In the genomic region with DNA sequence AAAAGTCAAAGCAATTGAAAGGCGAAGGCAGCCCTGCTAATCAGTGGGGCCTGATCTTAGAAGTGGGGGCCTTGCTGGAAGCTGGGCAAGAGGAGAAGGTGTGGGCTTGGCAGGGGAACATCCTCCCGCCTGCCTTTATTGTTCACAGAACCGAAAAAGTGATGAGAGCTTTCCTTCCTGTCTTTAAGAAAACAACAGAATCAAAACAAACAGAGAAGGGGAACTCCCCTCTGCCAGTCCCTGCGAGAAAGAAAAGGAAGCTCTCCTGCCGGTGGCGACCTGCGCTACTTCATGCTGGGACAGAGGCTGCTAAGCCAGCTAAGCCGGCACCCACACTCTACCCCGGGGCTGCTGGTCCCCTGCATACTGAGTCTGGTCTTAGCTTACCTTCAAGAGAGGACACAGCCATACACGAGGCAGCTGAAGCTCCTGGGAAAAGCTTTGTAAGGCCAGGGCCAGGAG, we compare ENCODE assay signal across 9 mouse cellular contexts. TPM values are rescaled to one million over a fixed set of nuclear protein-coding genes. Genes with fewer than 3 reads are reported as not detected.
DNase-seq lines count a peak whose midpoint lies in the region; ATAC-seq lines count a peak whose summit lies in the region.
"Had no signal": no experiment of that assay in that cellular context is flagged by ENCODE, and none has a peak within 500 bp of the region (broad histone marks: within the 10 kb centered on the region; RNA-seq: fewer than 3 reads in every experiment).

No protein-coding gene starts in this region.

- 40% methylated on average over 10 of the region's 10 CpGs for WGBS in heart, embryonic 14.5 days
- WGBS in limb, embryonic 15.5 days: 23% methylated on average over 10 of the region's 10 CpGs

- H3K4me2 ChIP-seq in heart, embryonic 14.5 days (ENCODE audit: low read length): peak overlapping the region; percentile 5; the same call in 1 of the 2 replicates
- no peak overlapping the region for H3K4me2 ChIP-seq in limb, embryonic 15.5 days
- H3K4me2 ChIP-seq: hindbrain, embryonic 15.5 days had no signal

- peak overlapping the region; percentile 68 to 78 for H3K27ac ChIP-seq in heart, embryonic 14.5 days (replicated peaks in 1 of 2; ENCODE audit: control insufficient read depth in 1 of 2, insufficient read depth in 1 of 2, low read depth in 2 of 2, low read length in 2 of 2)
- peak overlapping the region; percentile 70 for H3K27ac ChIP-seq in limb, embryonic 15.5 days
- H3K27ac ChIP-seq: hindbrain, embryonic 15.5 days had no signal

- H3K9ac ChIP-seq in heart, embryonic 14.5 days (ENCODE audit: low read length): no peak overlapping the region
- H3K9ac ChIP-seq in limb, embryonic 15.5 days: no peak overlapping the region
- H3K9ac ChIP-seq: hindbrain, embryonic 15.5 days had no signal

- peak; percentile 58 to 79 for DNase-seq in adrenal gland, adult (ENCODE audit: inconsistent age in 2 of 2, low spot score in 1 of 2)
- DNase-seq in adrenal gland, postnatal 4 days (ENCODE audit: low spot score in 2 of 2): no peak
- DNase-seq in adrenal gland, adult 2 months: peak; percentile 47
- DNase-seq in left cerebral cortex, postnatal 36 days (ENCODE audit: low spot score in 2 of 2): no peak
- DNase-seq in retina, embryonic 14.5 days (ENCODE audit: low spot score): no peak

- no peak overlapping the region for H3K4me3 ChIP-seq in heart, embryonic 14.5 days (ENCODE audit: control insufficient read depth in 1 of 2, insufficient read depth in 1 of 2, low read depth in 1 of 2, low read length in 2 of 2)
- no peak overlapping the region for H3K4me3 ChIP-seq in limb, embryonic 15.5 days
- H3K4me3 ChIP-seq: hindbrain, embryonic 15.5 days had no signal

- no peaks in the 10 kb centered on the region for H3K9me3 ChIP-seq in heart, embryonic 14.5 days (ENCODE audit: control insufficient read depth, low read length)
- no peaks in the 10 kb centered on the region for H3K9me3 ChIP-seq in limb, embryonic 15.5 days
- H3K9me3 ChIP-seq: hindbrain, embryonic 15.5 days had no signal

- H3K27me3 ChIP-seq in heart, embryonic 14.5 days (ENCODE audit: control insufficient read depth, insufficient read depth, low read length): no peaks in the 10 kb centered on the region
- H3K27me3 ChIP-seq in limb, embryonic 15.5 days: no peaks in the 10 kb centered on the region
- H3K27me3 ChIP-seq: hindbrain, embryonic 15.5 days had no signal

- H3K4me1 ChIP-seq in heart, embryonic 14.5 days (ENCODE audit: control insufficient read depth in 2 of 2, insufficient read depth in 2 of 2, low read length in 2 of 2): peaks cover 50 to 52% of the 10 kb centered on the region in 2 experiments
- H3K4me1 ChIP-seq in limb, embryonic 15.5 days: peaks cover 81% of the 10 kb centered on the region

- intact Hi-C loops in left cerebral cortex, postnatal 36 days (cut with DNase I): loop anchor here (5.0 kb wide), 1 partner anchor 36 kb away; no protein-coding TSS in a partner anchor

- ATAC-seq in heart, embryonic 14.5 days (ENCODE audit: insufficient number of reproducible peaks, insufficient read depth, low FRiP score, low read depth): no peak
- ATAC-seq in limb, embryonic 15.5 days (ENCODE audit: insufficient number of reproducible peaks, low FRiP score, low TSS enrichment, low read depth): no peak
- ATAC-seq in neutrophil, adult 5-6 weeks (ENCODE audit: extremely low read depth, insufficient number of reproducible peaks, low FRiP score, poor library complexity, severe bottlenecking): peak; percentile 71

- H3K36me3 ChIP-seq in heart, embryonic 14.5 days (ENCODE audit: control insufficient read depth, insufficient read depth, low read length): no peaks in the 10 kb centered on the region
- H3K36me3 ChIP-seq in limb, embryonic 15.5 days: no peaks in the 10 kb centered on the region
- H3K36me3 ChIP-seq: hindbrain, embryonic 15.5 days had no signal

RNA-seq across cellular contexts. Expression of a gene that starts 41.9 kb away (rescaled TPM):
- 10 to 100 TPM; 65.6 to 71.3 TPM for total RNA-seq in adrenal gland, postnatal 4 days (2021)
- total RNA-seq in adrenal gland, adult 2 months (2021): 10 to 100 TPM; 53.6 to 87.6 TPM
- 159 and 170 TPM in 2 replicates for polyA plus RNA-seq in adrenal gland, adult 2 months (2012; rRNA removed)
- 8.5 and 9.6 TPM in 2 replicates for polyA plus RNA-seq in heart, embryonic 14.5 days (2014; fragmentation: Nextera tagmentation; extraction: Ambion mirVana)
- 19.5 and 22.5 TPM in 2 replicates for polyA plus RNA-seq in limb, embryonic 15.5 days (2015; fragmentation: Nextera tagmentation; extraction: Ambion mirVana)
- total RNA-seq in neutrophil, adult 5-6 weeks (2017): 276 and 293 TPM in 2 replicates
- total RNA-seq in left cerebral cortex, postnatal 36 days (2021): 10 to 100 TPM; 23.9 to 28.3 TPM

Comparison
In these comparisons a context has a peak if more than half of its experiments do, and no peak if none do; other contexts are left out.
1. DNase-seq: peak in adrenal gland, adult (2 of 2) and adrenal gland, adult 2 months (single experiment); none in adrenal gland, postnatal 4 days (0 of 2), left cerebral cortex, postnatal 36 days (0 of 2) and retina, embryonic 14.5 days (single experiment).